In the genomic region with DNA sequence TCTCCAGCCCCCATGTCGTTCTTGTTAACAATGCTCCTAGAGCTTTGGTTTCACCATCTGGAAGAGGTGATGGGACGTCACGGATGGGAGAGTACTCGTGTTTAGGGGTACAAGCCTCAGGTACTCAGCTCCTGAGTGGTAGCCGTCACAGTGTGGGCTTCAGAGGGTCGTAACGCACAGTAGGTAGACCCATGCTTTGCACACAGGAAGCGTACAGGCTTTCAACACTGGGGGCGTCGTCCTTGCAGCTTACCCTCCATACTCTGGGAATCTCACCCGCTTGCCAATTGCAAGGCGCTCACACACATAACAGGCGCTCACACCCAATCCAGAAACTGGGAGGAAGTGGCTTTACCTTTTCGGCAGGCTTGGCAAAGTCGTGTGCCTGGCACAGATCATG, we compare ENCODE assay signal across 17 mouse cellular contexts. TPM values are rescaled to one million over a fixed set of nuclear protein-coding genes. Genes with fewer than 3 reads are reported as not detected.
A peak's percentile ranks its signal among the peaks of the same experiment; 100 is the strongest.
DNase-seq lines count a peak whose midpoint lies in the region; ATAC-seq lines count a peak whose summit lies in the region.
"Had no signal": no experiment of that assay in that cellular context is flagged by ENCODE, and none has a peak within 500 bp of the region (broad histone marks: within the 10 kb centered on the region; RNA-seq: fewer than 3 reads in every experiment).

No protein-coding gene starts in this region.

- H3K4me2 ChIP-seq in heart, embryonic 13.5 days = peak overlapping the region; percentile 23; the same call in 1 of the 2 replicates
- peak overlapping the region; percentile 48 for H3K4me2 ChIP-seq in lung, embryonic 16.5 days (ENCODE audit: low read depth, low read length)
- H3K4me2 ChIP-seq: neural tube, embryonic 13.5 days had no signal

- no peaks in the 10 kb centered on the region for H3K9me3 ChIP-seq in heart, embryonic 13.5 days
- no peaks in the 10 kb centered on the region for H3K9me3 ChIP-seq in lung, embryonic 16.5 days (ENCODE audit: control insufficient read depth, low read length)
- no peaks in the 10 kb centered on the region for H3K9me3 ChIP-seq in limb, embryonic 10.5 days (replicated peaks)
- H3K9me3 ChIP-seq: forebrain, embryonic 13.5 days; neural tube, embryonic 13.5 days had no signal

- peaks cover 96% of the 10 kb centered on the region for H3K27me3 ChIP-seq in heart, embryonic 13.5 days (replicated peaks)
- peaks cover 19% of the 10 kb centered on the region; the same call in 1 of the 2 replicates for H3K27me3 ChIP-seq in lung, embryonic 16.5 days (ENCODE audit: control insufficient read depth, insufficient read depth, low read depth, low read length)
- peaks cover 100% of the 10 kb centered on the region for H3K27me3 ChIP-seq in limb, embryonic 10.5 days (ENCODE audit: low read depth, poor library complexity, severe bottlenecking)

- intact Hi-C loops in heart, postnatal 10 days (cut with DNase I) = no loop called here

- H3K27ac ChIP-seq in heart, embryonic 13.5 days (replicated peaks) = no peak overlapping the region
- peak overlapping the region; percentile 87 for H3K27ac ChIP-seq in lung, embryonic 16.5 days (ENCODE audit: low read length)
- H3K27ac ChIP-seq in limb, embryonic 10.5 days = no peak overlapping the region
- H3K27ac ChIP-seq: forebrain, embryonic 13.5 days; neural tube, embryonic 13.5 days had no signal

- no peak for ATAC-seq in heart, embryonic 13.5 days (ENCODE audit: extremely low read depth, insufficient number of reproducible peaks, low FRiP score, low TSS enrichment)
- no peak for ATAC-seq in lung, embryonic 16.5 days (ENCODE audit: low read depth)
- ATAC-seq in CD4-positive, CD25-positive, alpha-beta regulatory T cell, adult 4 months = no peak
- ATAC-seq: forebrain, embryonic 13.5 days had no signal

- 30% methylated on average over 15 of the region's 15 CpGs for WGBS in heart, embryonic 13.5 days
- 33% methylated on average over 15 of the region's 15 CpGs for WGBS in lung, embryonic 16.5 days
- 23% methylated on average over 15 of the region's 15 CpGs for WGBS in limb, embryonic 10.5 days

- no peak overlapping the region for H3K4me3 ChIP-seq in heart, embryonic 13.5 days
- H3K4me3 ChIP-seq in lung, embryonic 16.5 days (ENCODE audit: low read length) = peak overlapping the region; percentile 45
- H3K4me3 ChIP-seq in limb, embryonic 10.5 days = peak overlapping the region; percentile 30; the same call in 1 of the 2 replicates
- H3K4me3 ChIP-seq: forebrain, embryonic 13.5 days; neural tube, embryonic 13.5 days had no signal

- peaks cover 68% of the 10 kb centered on the region for H3K4me1 ChIP-seq in heart, embryonic 13.5 days
- H3K4me1 ChIP-seq in lung, embryonic 16.5 days (replicated peaks; ENCODE audit: control insufficient read depth, insufficient read depth, low read length) = peaks cover 63% of the 10 kb centered on the region
- peaks cover 61% of the 10 kb centered on the region for H3K4me1 ChIP-seq in limb, embryonic 10.5 days

- no peaks in the 10 kb centered on the region for H3K36me3 ChIP-seq in heart, embryonic 13.5 days
- no peaks in the 10 kb centered on the region for H3K36me3 ChIP-seq in lung, embryonic 16.5 days (ENCODE audit: control insufficient read depth, insufficient read depth, low read length)
- no peaks in the 10 kb centered on the region for H3K36me3 ChIP-seq in limb, embryonic 10.5 days
- H3K36me3 ChIP-seq: neural tube, embryonic 13.5 days had no signal

- no peak overlapping the region for H3K9ac ChIP-seq in heart, embryonic 13.5 days
- H3K9ac ChIP-seq in lung, embryonic 16.5 days (ENCODE audit: low read length) = peak overlapping the region; percentile 62; the same call in 1 of the 2 replicates
- H3K9ac ChIP-seq: forebrain, embryonic 13.5 days; neural tube, embryonic 13.5 days had no signal

- no peak for DNase-seq in heart, postnatal 10 days
- DNase-seq in lung, postnatal 14 days = no peak
- no peak for DNase-seq in limb, embryonic 10.5 days (ENCODE audit: low spot score)
- no peak for DNase-seq in spleen, postnatal 36 days (ENCODE audit: low spot score in 2 of 2)
- no peak for DNase-seq in frontal cortex, postnatal 25 days (ENCODE audit: low spot score in 2 of 2)
- DNase-seq: cerebellum, adult 11 months; cerebellum, postnatal 25 days; heart, postnatal 14 days; left cerebral cortex, postnatal 4 days; thymus, postnatal 25 days had no signal

RNA-seq across cellular contexts. Expression of gene Arhgef19, which starts 2.6 kb away (rescaled TPM):
- polyA plus RNA-seq in heart, embryonic 13.5 days (2015; fragmentation: Nextera tagmentation; extraction: Ambion mirVana) = 2.2 and 3.1 TPM in 2 replicates
- total RNA-seq in heart, postnatal 10 days (2021) = 10 to 100 TPM; 11.6 to 14.7 TPM
- 17.7 and 18.0 TPM in 2 replicates for polyA plus RNA-seq in lung, embryonic 16.5 days (2015; fragmentation: Nextera tagmentation; extraction: Ambion mirVana)
- 3.7 and 4.7 TPM in 2 replicates for polyA plus RNA-seq in limb, embryonic 10.5 days (2016; fragmentation: Nextera tagmentation; extraction: Ambion mirVana)
- polyA plus RNA-seq in CD4-positive, CD25-positive, alpha-beta regulatory T cell, adult 4 months (2017; shearing (Covaris generic)) = not detected
- total RNA-seq: granulocyte monocyte progenitor cell, adult 5-6 weeks; monocyte, adult 5-6 weeks had no signal

RNA-seq across cellular contexts. Expression of gene Rsg1, which starts 28.1 kb away (rescaled TPM):
- polyA plus RNA-seq in heart, embryonic 13.5 days (2015; fragmentation: Nextera tagmentation; extraction: Ambion mirVana) = 2.3 and 3.0 TPM in 2 replicates
- total RNA-seq in heart, postnatal 10 days (2021) = 1 to 10 TPM; 1.0 to 1.2 TPM
- polyA plus RNA-seq in lung, embryonic 16.5 days (2015; fragmentation: Nextera tagmentation; extraction: Ambion mirVana) = 5.2 and 7.0 TPM in 2 replicates
- 5.8 and 8.4 TPM in 2 replicates for polyA plus RNA-seq in limb, embryonic 10.5 days (2016; fragmentation: Nextera tagmentation; extraction: Ambion mirVana)
- 1 to 10 TPM; 3.0 to 4.7 TPM for polyA plus RNA-seq in CD4-positive, CD25-positive, alpha-beta regulatory T cell, adult 4 months (2017; shearing (Covaris generic))

RNA-seq across cellular contexts. Expression of gene Epha2, which starts 59.2 kb away (rescaled TPM):
- 4.0 and 4.3 TPM in 2 replicates for polyA plus RNA-seq in heart, embryonic 13.5 days (2015; fragmentation: Nextera tagmentation; extraction: Ambion mirVana)
- total RNA-seq in heart, postnatal 10 days (2021) = 1 to 10 TPM; 8.1 TPM
- 11.6 and 11.8 TPM in 2 replicates for polyA plus RNA-seq in lung, embryonic 16.5 days (2015; fragmentation: Nextera tagmentation; extraction: Ambion mirVana)
- polyA plus RNA-seq in limb, embryonic 10.5 days (2016; fragmentation: Nextera tagmentation; extraction: Ambion mirVana) = 4.6 and 5.6 TPM in 2 replicates
- under 1 TPM in 1 of 2 experiments, not detected in 1; 0.34 TPM for polyA plus RNA-seq in CD4-positive, CD25-positive, alpha-beta regulatory T cell, adult 4 months (2017; shearing (Covaris generic))
- total RNA-seq: monocyte, adult 5-6 weeks had no signal
